In the genomic region with DNA sequence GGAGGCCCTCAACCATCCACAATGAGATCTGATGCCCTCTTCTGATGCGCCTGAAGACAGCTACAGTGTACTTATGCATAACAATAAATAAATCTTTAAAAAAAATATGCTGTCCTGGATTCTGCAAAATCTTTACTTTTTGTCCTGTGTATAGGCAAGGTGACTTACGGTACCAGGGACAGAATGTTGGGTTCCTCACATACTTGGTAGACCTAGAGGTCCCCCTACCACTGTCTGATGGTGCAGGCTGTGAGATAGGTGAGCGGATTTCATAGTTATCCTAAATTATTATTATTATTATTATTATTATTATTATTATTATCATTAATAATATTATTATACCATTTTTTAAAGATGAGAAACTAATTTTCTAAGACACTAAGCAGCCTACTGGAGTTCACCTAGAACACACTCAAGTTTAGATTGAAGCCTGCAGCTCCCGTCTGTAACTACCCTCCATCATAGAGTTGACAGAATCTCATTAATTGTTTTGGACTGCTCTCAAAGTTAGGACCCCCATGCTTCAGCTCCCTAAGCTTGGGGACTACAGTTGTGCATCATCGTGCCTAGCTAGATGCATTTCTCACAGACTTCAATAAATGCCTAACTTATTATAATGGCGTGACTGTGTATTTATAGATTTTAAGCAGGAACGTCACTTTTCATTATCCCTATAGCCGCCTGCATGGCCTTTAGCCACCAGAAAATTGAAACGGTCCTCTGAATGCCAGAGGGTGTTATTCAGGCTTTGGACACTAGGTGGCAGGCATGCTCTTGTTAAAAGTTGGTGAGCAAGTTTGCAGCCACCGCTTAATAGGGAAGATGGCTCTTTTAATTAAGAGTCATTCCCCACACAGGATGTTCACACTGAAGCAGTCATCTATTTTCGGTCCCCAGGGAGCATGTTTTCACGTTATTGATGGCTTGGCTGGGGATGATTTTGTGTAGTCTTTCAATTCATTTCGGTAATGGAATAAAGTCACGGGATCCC, we compare ENCODE assay signal across 9 mouse cellular contexts.
DNase-seq lines count a peak whose midpoint lies in the region; ATAC-seq lines count a peak whose summit lies in the region.
"Had no signal": no experiment of that assay in that cellular context is flagged by ENCODE, and none has a peak within 500 bp of the region (broad histone marks: within the 10 kb centered on the region; RNA-seq: fewer than 3 reads in every experiment).

No protein-coding gene starts in this region.

- 47% methylated on average over 14 of the region's 14 CpGs for WGBS in hindbrain, embryonic 10.5 days
- 45% methylated on average over 14 of the region's 14 CpGs for WGBS in midbrain, embryonic 12.5 days

- peaks cover 3% of the 10 kb centered on the region; the same call in 1 of the 2 replicates for H3K4me1 ChIP-seq in hindbrain, embryonic 10.5 days (replicated peaks)
- no peaks in the 10 kb centered on the region for H3K4me1 ChIP-seq in midbrain, embryonic 12.5 days
- H3K4me1 ChIP-seq: liver, embryonic 15.5 days had no signal

- H3K27me3 ChIP-seq in hindbrain, embryonic 10.5 days (ENCODE audit: insufficient read depth, poor library complexity, severe bottlenecking): no peaks in the 10 kb centered on the region
- no peaks in the 10 kb centered on the region for H3K27me3 ChIP-seq in midbrain, embryonic 12.5 days
- H3K27me3 ChIP-seq: liver, embryonic 15.5 days had no signal

- no peaks in the 10 kb centered on the region for H3K9me3 ChIP-seq in hindbrain, embryonic 10.5 days
- no peaks in the 10 kb centered on the region for H3K9me3 ChIP-seq in midbrain, embryonic 12.5 days
- H3K9me3 ChIP-seq: liver, embryonic 15.5 days had no signal

- no peak overlapping the region for H3K9ac ChIP-seq in midbrain, embryonic 12.5 days (replicated peaks)
- H3K9ac ChIP-seq: liver, embryonic 15.5 days had no signal

- H3K4me2 ChIP-seq in midbrain, embryonic 12.5 days (replicated peaks): no peak overlapping the region
- H3K4me2 ChIP-seq: liver, embryonic 15.5 days had no signal

- H3K36me3 ChIP-seq in hindbrain, embryonic 10.5 days: no peaks in the 10 kb centered on the region
- no peaks in the 10 kb centered on the region for H3K36me3 ChIP-seq in midbrain, embryonic 12.5 days
- H3K36me3 ChIP-seq: liver, embryonic 15.5 days had no signal

- no peak overlapping the region for H3K4me3 ChIP-seq in hindbrain, embryonic 10.5 days
- H3K4me3 ChIP-seq in midbrain, embryonic 12.5 days: no peak overlapping the region
- H3K4me3 ChIP-seq: liver, embryonic 15.5 days had no signal

- H3K27ac ChIP-seq in hindbrain, embryonic 10.5 days: no peak overlapping the region
- H3K27ac ChIP-seq in midbrain, embryonic 12.5 days (replicated peaks): no peak overlapping the region
- H3K27ac ChIP-seq: liver, embryonic 15.5 days had no signal

- peak; percentile 69 for DNase-seq in CD4-positive, CD25-positive, alpha-beta regulatory T cell, adult 2 months (ENCODE audit: low read depth, low spot score)
- peak; percentile 15 for DNase-seq in adrenal gland, adult 8-10 months
- peak; percentile 57 for DNase-seq in embryo, embryonic 11.5 days (ENCODE audit: low read depth, low spot score)
- peak; percentile 76 for DNase-seq in hindbrain, embryonic 10.5 days (ENCODE audit: low spot score)
- peak; percentile 65 to 71 for DNase-seq in left cerebral cortex, adult 18-20 months (ENCODE audit: low spot score in 2 of 2)
- DNase-seq in spleen, adult 12 weeks (ENCODE audit: low spot score): peak; percentile 31

- ATAC-seq in CD4-positive, CD25-positive, alpha-beta regulatory T cell, adult 4 months: no peak
- ATAC-seq in midbrain, embryonic 12.5 days (ENCODE audit: low FRiP score, low read depth): peak; percentile 57

Comparison
In these comparisons a context has a peak if more than half of its experiments do, and no peak if none do; other contexts are left out.
1. DNase-seq: peak in every context shown above with its lines; median percentile 76 in hindbrain, embryonic 10.5 days; 69 in CD4-positive, CD25-positive, alpha-beta regulatory T cell, adult 2 months; 68 in left cerebral cortex, adult 18-20 months; 57 in embryo, embryonic 11.5 days; 31 in spleen, adult 12 weeks; 15 in adrenal gland, adult 8-10 months.